Mouse (Mus musculus) ES-E14 (cell line): ENCODE measurements at regions not wholly inside any gene's neighbourhood (a gene's known extent, or its start where the extent isn't known, plus 50 kb on each side); places are given as distances from the start of the nearest gene placed in this dataset.

ENCODE experiments used
- CHD2 ChIP-seq: IDR thresholded peaks from 2 replicates; pipeline ENCODE4 v1.6.1; 2014; ENCODE audit warnings: mild to moderate bottlenecking, low read depth, low read length, inconsistent platforms
- HCFC1 ChIP-seq: IDR thresholded peaks from 2 replicates; pipeline ENCODE4 v1.6.1; 2012; ENCODE audit warnings: low read length, inconsistent platforms, borderline replicate concordance; ENCODE audit not compliant: insufficient read depth
- MAFK ChIP-seq: IDR thresholded peaks from 2 replicates; pipeline ENCODE4 v1.6.1; 2014; ENCODE audit warnings: mild to moderate bottlenecking, low read depth, low read length, inconsistent platforms; ENCODE audit not compliant: insufficient read depth
- ZC3H11A ChIP-seq: IDR thresholded peaks from 2 replicates; pipeline ENCODE4 v1.6.1; 2012; ENCODE audit warnings: low read depth, mild to moderate bottlenecking, inconsistent platforms, low read length, borderline replicate concordance

DNA sequence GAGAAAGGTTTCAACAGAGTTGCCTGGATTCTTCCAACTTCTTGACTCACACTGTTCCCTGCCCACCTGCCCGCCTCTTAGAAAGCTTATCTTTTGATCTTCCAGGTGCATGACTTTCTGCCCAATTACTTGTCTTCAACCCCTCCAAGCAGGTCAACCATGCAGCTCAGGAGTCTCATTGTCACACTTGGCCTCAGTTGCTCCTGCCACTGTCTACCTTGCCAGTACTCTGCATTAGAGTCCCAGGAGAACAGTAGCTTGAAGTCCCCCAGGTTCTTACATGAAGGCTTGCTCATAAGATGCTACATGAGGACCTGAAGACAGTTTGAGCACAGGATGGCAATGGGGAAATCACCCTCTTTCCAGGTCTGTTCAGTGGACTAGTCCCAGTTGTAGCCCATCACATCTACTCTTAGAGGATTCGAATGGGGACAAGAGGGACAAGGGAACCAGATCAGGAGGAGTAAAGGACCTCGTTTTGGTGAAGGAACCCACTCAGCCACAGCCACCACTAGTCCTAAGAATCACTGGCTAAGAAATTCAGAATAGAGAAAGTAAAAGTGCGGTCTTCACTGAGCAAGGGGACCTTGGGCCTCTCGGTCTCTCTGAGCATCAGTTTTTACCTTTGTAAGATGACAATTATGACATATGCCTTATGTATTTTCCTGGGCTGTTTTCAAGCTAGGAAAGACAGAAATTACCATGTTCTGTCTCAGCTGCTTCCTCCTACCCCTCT is 185.3 kb upstream of the Bcl6 start:
- no peak for TF ChIP-seq HCFC1
- no peak for TF ChIP-seq MAFK
- no peak for TF ChIP-seq CHD2
- no peak for TF ChIP-seq ZC3H11A
